Mouse (Mus musculus) lung, embryonic 14.5 days (tissue): ENCODE results near the gene Pgpep1. TPM values are rescaled to one million over a fixed set of nuclear protein-coding genes. Genes with fewer than 3 reads are reported as not detected.

Experiments used
- ATAC-seq: fragments of 200-750 bp; cut with Nextera tagmentation; 2 replicates; pipeline ENCODE4 v1.8.0; 2017; ENCODE audit warnings: mild to moderate bottlenecking, moderate TSS enrichment, moderate library complexity; ENCODE audit not compliant: insufficient read depth
- DNase-seq: peaks from one replicate; pipeline ENCODE4 v3.0.0-alpha.2; 2015
- H3K27ac ChIP-seq: fragments of 300-500 bp; sonication (generic); 2 replicates; pipeline ENCODE4 v1.5.1; 2014; ENCODE audit warnings: low read depth, mild to moderate bottlenecking, moderate library complexity
- H3K27me3 ChIP-seq: fragments of 300-500 bp; sonication (generic); 2 replicates; pipeline ENCODE4 v1.6.1; 2014; ENCODE audit warnings: low read length, control low read depth; ENCODE audit not compliant: insufficient read depth
- H3K36me3 ChIP-seq: fragments of 300-500 bp; sonication (generic); 2 replicates; pipeline ENCODE4 v1.6.1; 2014; ENCODE audit warnings: control low read depth; ENCODE audit not compliant: insufficient read depth
- H3K4me1 ChIP-seq: fragments of 300-500 bp; sonication (generic); 2 replicates; pipeline ENCODE4 v1.6.1; 2014; ENCODE audit warnings: antibody characterized with exemption, control low read depth; ENCODE audit not compliant: insufficient read depth
- H3K4me2 ChIP-seq: fragments of 300-500 bp; sonication (generic); 2 replicates; pipeline ENCODE4 v1.6.1; 2014; ENCODE audit warnings: mild to moderate bottlenecking
- H3K4me3 ChIP-seq: fragments of 300-500 bp; sonication (generic); 2 replicates; pipeline ENCODE4 v1.5.1; 2014; ENCODE audit warnings: low read depth, low read length
- H3K9ac ChIP-seq: fragments of 300-500 bp; sonication (generic); 2 replicates; pipeline ENCODE4 v1.6.1; 2014
- H3K9me3 ChIP-seq: fragments of 300-500 bp; sonication (generic); 2 replicates; pipeline ENCODE4 v1.6.1; 2016; ENCODE audit warnings: low read depth, low read length, control low read depth
- CTCF ChIP-seq: IDR thresholded peaks from 2 replicates; pipeline ENCODE4 v1.5.1; 2016; ENCODE audit warnings: antibody characterized with exemption, low read depth
- WGBS: fragments of 180-500 bp; shearing (Covaris S2); extraction: QIAGEN DNeasy Blood & Tissue Kit; methylation state at CpG from one replicate; pipeline ENCODE4 v1.1.7; 2014; 5-methylcytosine and 5-hydroxymethylcytosine counted together
- polyA plus RNA-seq: library from polyadenylated mRNA; unstranded; fragments of >200 nt; fragmentation: Nextera tagmentation; extraction: Ambion mirVana; gene quantifications from 2 replicates; pipeline ENCODE4 v1.2.1, GENCODE M21; 2014

Gene Pgpep1
- polyA plus RNA-seq, 1 experiment from 2014 or later = 48.2 TPM

- TF ChIP-seq CTCF = peak; percentile 100
- DNase-seq = peak; percentile 93
- under 1% methylated on average over 60 of the region's 60 CpGs for WGBS
- Histone ChIP-seq H3K9ac (peak overlapping the region; percentile 51), H3K36me3 (no peaks in the 10 kb centered on the region), H3K4me1 (peaks cover 10% of the 10 kb centered on the region; the same call in 1 of the 2 replicates), H3K27ac (peak overlapping the region; percentile 43), H3K27me3 (0 out of 2 replicates have a peak, but pooled peaks cover 10% of the 10 kb centered on the region), H3K4me3 (peak overlapping the region; percentile 46), H3K4me2 (peak overlapping the region; percentile 68), H3K9me3 (no peaks in the 10 kb centered on the region)
- peak; percentile 94 for ATAC-seq
These were observed 30.3 kb downstream of the Pgpep1 start for GRCm38 (mm10) chr8:70629574-70630531.

- Histone ChIP-seq H3K36me3 (no peaks in the 10 kb centered on the region), H3K27ac (peak overlapping the region; percentile 43; the same call in 1 of the 2 replicates), H3K9ac (peak overlapping the region; percentile 51; the same call in 1 of the 2 replicates), H3K4me1 (peaks cover 6% of the 10 kb centered on the region; the same call in 1 of the 2 replicates), H3K27me3 (0 out of 2 replicates have a peak, but pooled peaks cover 10% of the 10 kb centered on the region), H3K4me2 (peak overlapping the region; percentile 68), H3K9me3 (no peaks in the 10 kb centered on the region), H3K4me3 (peak overlapping the region; percentile 46)
- 50% methylated on average over 7 of the region's 7 CpGs for WGBS
- ATAC-seq = no peak
- no peak for TF ChIP-seq CTCF
- no peak for DNase-seq
These were observed 31.1 kb downstream of the Pgpep1 start for GRCm38 (mm10) chr8:70628986-70629490.

GRCm38 (mm10) chr8:70627041-70627440 lies 33.1 kb downstream of the Pgpep1 start:
- no peaks in the 10 kb centered on the region for H3K9me3 ChIP-seq
- H3K27me3 ChIP-seq = 0 out of 2 replicates have a peak, but pooled peaks cover 7% of the 10 kb centered on the region
- H3K36me3 ChIP-seq = no peaks in the 10 kb centered on the region
- DNase-seq (no peak), ATAC-seq (no peak)
- no peak overlapping the region for H3K4me3 ChIP-seq
- no peak overlapping the region for H3K27ac ChIP-seq
- TF ChIP-seq CTCF = no peak
- H3K4me2 ChIP-seq = no peak overlapping the region
- WGBS = 83% methylated on average over 5 of the region's 5 CpGs
- no peak overlapping the region for H3K9ac ChIP-seq
- peaks cover 4% of the 10 kb centered on the region; the same call in 1 of the 2 replicates for H3K4me1 ChIP-seq

GRCm38 (mm10) chr8:70625104-70625503 lies 35.1 kb downstream of the Pgpep1 start:
- ATAC-seq (no peak), DNase-seq (peak; percentile 83)
- H3K36me3 ChIP-seq = no peaks in the 10 kb centered on the region
- H3K4me3 ChIP-seq = no peak overlapping the region
- no peaks in the 10 kb centered on the region for H3K4me1 ChIP-seq
- no peaks in the 10 kb centered on the region for H3K27me3 ChIP-seq
- peak; percentile 71 for TF ChIP-seq CTCF
- 14% methylated on average over 5 of the region's 5 CpGs for WGBS
- no peak overlapping the region for H3K27ac ChIP-seq
- no peak overlapping the region for H3K9ac ChIP-seq
- peak overlapping the region; percentile 25; the same call in 1 of the 2 replicates for H3K4me2 ChIP-seq
- H3K9me3 ChIP-seq = no peaks in the 10 kb centered on the region

- Histone ChIP-seq H3K4me1 (no peaks in the 10 kb centered on the region), H3K27ac (no peak overlapping the region; the same call in 1 of the 2 replicates), H3K9me3 (no peaks in the 10 kb centered on the region), H3K36me3 (no peaks in the 10 kb centered on the region), H3K27me3 (no peaks in the 10 kb centered on the region), H3K4me2 (no peak overlapping the region), H3K4me3 (no peak overlapping the region), H3K9ac (no peak overlapping the region)
- DNase-seq (no peak), ATAC-seq (no peak)
- WGBS = 48% methylated on average over 3 of the region's 3 CpGs
- TF ChIP-seq CTCF = no peak
These were observed 38.0 kb downstream of the Pgpep1 start for GRCm38 (mm10) chr8:70622220-70622619.

- Histone ChIP-seq H3K27ac (no peak overlapping the region), H3K4me1 (0 out of 2 replicates have a peak, but pooled peaks cover under 1% of the 10 kb centered on the region), H3K4me2 (no peak overlapping the region), H3K27me3 (no peaks in the 10 kb centered on the region), H3K9me3 (no peaks in the 10 kb centered on the region), H3K4me3 (no peak overlapping the region), H3K36me3 (no peaks in the 10 kb centered on the region), H3K9ac (no peak overlapping the region)
- WGBS = 32% methylated on average over 9 of the region's 9 CpGs
- TF ChIP-seq CTCF = no peak
- ATAC-seq (peak; percentile 60; the same call in 1 of the 2 replicates), DNase-seq (peak; percentile 50)
These were observed 41.3 kb downstream of the Pgpep1 start for GRCm38 (mm10) chr8:70618888-70619334.

- no peaks in the 10 kb centered on the region for H3K36me3 ChIP-seq
- WGBS = 73% methylated on average over 11 of the region's 11 CpGs
- H3K9me3 ChIP-seq = no peaks in the 10 kb centered on the region
- no peak overlapping the region for H3K9ac ChIP-seq
- no peaks in the 10 kb centered on the region for H3K27me3 ChIP-seq
- H3K27ac ChIP-seq = no peak overlapping the region
- H3K4me2 ChIP-seq = no peak overlapping the region
- H3K4me3 ChIP-seq = no peak overlapping the region
- no peak for ATAC-seq
- no peak for TF ChIP-seq CTCF
- DNase-seq = no peak
- 0 out of 2 replicates have a peak, but pooled peaks cover 5% of the 10 kb centered on the region for H3K4me1 ChIP-seq
These were observed 42.2 kb downstream of the Pgpep1 start for GRCm38 (mm10) chr8:70617985-70618384.
